Mouse (Mus musculus) forelimb bud, embryonic 11.5 days (tissue): ENCODE measurements around the gene Higd1b.

Experiments used
- DNase-seq: peaks from one replicate; pipeline ENCODE4 v3.0.0-alpha.2; 2012; ENCODE audit warnings: low read depth, low spot score

Higd1b gene

DNA sequence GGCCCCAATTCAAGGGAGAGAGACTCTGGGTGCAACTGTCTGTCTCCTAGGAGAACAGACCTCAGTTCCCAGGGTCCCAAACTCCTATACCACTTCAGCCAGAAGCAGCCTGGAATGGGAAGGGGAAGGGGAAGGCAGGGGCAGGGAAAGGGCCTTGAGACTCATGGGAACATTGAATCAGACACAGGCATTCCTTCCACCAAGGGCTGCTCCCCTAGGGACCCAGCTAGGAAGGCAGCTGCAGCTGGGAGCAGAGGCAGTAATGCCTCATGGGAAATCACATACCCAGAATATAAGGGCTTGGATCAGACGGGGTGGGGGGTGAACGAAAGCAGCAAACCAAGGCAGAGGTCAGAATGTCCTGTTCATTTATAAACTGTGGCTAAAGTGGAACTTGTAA, 2.5 kb downstream of the Higd1b start:
- DNase-seq, result no peak

DNA sequence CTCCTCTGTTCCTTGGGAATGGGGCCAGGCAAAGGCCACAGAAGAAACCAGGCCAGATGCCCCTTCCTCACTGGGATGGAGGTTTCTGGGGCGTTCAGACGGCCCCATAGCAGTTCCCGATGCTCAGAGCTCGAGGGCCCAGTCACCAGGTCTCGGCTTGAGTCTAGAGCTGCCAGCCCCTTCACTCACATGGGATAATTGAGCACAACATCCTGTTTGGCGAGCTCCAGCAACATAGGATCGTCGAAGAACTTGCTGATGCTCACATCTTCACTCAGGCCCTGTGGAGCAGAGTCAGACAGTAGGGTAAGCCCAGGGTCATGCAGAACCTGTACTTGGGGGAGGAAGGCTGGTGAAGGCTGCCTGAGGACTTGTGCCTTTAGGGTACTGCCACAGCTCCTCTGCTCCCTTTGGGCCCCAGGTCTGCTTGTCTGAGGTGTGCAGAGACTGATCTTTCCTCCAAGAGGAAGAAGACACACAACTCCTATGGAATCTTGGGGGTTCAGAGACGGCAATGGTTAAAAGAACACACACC, 3.0 kb downstream of the Higd1b start:
- no peak for DNase-seq

DNA sequence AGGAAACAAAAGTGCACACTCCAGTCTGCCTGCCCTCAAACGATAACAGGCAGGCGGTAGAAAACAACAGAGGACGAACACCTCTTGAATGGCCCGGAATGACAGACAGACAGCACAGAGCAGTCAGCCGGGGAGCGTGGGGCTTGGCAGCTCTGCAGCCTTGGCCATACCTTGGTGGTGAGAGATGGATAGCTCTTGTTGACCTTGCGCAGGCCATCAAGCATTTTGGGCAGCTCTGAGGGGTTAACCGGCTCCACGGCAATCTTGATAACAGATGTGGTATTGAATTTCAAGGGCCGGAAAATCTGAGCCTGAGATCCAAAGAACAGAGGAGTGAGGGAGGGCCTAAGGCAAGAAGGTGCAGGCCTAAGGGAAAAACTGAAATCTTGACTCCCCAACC, 10.3 kb downstream of the Higd1b start:
- DNase-seq, result no peak

DNA sequence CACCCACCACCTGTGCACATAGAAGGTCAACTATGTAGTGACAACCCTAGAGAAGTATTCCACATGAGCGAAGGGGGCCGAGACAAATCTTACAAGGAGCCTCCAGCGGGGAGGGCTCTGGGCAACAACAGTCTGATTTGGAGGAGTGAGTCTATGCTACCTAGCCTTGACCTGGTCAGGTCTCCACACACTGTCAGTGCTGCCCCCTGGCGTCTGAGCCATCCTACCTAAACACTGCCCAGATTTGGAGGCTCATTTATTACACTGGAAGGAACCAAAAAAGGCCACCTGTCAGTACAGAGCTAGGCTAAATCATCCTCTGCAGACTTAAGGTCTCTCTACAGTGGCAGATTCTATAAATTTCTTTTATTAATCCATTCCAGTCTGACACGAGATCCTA, 16.2 kb downstream of the Higd1b start:
- DNase-seq, result peak; percentile 55

DNA sequence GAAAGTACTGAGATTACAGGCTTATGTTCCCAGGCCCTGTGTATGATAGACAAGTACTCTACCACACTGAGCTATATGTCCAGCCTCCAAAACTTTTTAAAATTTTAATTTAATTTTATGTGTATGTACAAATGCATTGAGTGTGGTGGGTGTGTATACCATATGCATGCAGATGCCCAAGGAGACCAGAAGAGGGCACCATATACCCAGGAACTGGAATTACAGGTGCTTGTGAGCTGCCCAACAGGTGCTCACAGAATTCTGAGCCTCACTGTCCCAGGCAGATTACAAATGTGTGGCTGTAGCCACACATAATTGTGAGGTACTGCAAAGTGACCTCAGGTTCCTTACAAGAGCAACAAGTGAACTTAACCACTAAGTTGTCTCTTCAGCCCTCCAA, 18.1 kb downstream of the Higd1b start:
- DNase-seq, result no peak

DNA sequence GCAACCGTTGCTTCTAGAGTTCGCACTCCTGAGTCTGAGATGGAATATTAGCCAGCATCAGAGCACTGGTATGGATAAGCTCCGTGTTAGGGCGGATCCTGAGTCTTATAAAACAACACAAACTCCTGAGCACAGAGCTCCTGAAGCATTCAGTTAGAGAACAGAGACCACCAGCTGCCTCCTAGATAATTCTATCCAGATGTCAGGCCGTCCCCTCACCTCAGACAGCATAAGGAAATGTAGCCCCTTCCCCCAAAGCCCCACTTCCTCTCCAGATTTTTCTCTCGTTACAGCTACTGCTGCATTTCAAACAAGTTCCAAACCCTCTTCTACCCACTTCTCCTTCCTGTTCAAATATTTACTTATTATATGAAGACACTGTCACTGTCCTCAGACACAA, 20.3 kb downstream of the Higd1b start:
- peak; percentile 58 for DNase-seq

DNA sequence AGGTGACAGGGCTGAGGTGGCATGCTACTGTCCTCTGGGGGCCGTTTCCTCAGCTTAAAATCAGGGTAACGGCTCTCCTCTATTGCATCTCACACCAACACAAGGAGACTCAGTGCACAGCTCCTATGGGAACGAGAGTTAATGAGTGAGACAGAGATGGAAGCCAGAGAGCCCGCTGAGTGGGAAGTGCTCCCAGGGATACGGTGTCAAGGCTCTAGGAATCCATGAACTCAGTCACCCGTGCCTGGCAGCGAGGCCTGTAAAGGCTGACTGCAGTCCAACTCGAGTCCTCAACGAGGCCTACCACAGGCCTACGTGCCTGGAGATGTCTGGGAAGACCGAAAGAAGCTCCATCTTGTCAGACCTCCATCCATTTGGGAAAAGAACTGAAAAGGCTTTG, 23.3 kb downstream of the Higd1b start:
- no peak for DNase-seq

DNA sequence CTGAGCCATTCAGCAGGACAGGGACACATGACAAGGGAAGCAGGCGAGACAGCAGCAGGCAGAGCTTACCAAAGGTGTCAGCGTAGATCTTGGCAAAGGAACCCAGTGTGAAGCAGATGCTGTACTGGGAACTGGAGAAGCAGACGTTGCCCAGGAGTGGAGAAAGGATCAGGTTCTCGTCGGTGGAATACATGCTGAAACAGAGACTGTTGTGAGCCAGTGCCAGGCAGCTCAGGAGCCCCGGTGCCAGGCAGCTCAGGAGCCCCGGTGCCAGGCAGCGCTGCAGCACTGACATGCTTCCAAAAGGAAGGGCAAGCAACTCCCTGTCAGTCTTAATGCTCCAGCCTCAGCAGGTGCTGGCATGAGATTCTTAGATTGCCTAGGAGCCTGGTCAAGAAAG, 24.3 kb downstream of the Higd1b start:
- no peak for DNase-seq

DNA sequence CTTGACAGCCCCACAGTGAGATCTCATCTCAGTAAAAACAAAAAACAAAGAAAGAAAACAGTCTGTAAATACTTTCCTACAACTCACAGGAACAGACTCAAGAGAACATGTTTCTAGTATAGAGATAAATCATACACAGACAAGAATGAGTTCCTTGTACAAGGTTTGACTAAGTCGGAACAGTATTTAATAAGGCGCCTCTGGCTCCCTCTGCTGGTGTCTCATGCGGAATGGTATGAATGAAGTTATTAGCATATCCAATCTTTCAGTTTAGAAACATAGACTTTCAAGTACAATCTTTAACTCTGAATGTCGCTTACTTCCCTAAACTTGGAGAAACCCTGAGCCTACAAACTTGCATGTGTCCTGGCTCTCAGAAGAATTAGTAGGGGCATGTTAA, 28.6 kb downstream of the Higd1b start:
- peak; percentile 73 for DNase-seq

DNA sequence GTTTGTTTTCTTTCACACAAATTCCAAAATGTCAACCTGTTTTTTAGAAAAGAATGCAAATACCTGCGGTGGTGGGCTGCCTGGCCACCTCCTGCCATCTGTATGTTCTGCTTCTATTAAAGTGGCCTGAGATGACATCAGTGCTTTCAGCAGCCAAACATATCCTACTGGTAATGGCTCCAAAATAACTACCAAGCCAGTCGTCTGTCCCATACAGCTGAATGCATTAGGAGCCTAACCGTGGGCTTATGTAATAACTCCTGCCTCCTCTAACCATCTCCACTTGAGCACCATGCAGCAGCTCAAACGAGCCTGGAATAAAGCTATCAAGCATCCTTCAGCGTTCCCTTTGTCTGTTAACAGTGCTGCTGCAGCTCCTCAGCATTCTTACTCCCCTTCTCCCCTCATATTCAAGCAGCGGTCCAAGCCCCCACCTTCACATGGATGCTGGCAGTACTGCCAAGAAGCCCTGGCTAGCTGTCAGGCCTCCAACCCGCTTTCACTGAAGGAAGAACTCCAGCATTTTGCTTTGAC, 39.2 kb downstream of the Higd1b start:
- DNase-seq, result no peak

DNA sequence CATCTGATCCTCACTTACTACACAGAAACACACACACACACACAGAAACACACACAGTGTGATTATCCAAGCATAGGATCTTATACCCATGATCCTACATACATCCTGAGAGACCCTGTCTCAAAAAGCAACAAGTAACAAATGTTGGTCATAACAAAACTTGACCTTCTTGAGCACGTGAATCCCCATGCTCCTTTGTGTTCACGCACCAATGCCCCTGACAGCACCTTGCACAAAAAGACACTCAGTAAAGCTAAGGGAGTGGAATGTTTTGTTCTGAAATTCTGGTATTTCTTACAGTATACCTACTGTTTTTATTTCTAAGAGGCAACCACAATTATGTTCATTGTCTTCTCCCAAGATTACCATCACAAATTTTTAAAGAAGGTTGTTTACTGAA, 43.9 kb downstream of the Higd1b start:
- no peak for DNase-seq

DNA sequence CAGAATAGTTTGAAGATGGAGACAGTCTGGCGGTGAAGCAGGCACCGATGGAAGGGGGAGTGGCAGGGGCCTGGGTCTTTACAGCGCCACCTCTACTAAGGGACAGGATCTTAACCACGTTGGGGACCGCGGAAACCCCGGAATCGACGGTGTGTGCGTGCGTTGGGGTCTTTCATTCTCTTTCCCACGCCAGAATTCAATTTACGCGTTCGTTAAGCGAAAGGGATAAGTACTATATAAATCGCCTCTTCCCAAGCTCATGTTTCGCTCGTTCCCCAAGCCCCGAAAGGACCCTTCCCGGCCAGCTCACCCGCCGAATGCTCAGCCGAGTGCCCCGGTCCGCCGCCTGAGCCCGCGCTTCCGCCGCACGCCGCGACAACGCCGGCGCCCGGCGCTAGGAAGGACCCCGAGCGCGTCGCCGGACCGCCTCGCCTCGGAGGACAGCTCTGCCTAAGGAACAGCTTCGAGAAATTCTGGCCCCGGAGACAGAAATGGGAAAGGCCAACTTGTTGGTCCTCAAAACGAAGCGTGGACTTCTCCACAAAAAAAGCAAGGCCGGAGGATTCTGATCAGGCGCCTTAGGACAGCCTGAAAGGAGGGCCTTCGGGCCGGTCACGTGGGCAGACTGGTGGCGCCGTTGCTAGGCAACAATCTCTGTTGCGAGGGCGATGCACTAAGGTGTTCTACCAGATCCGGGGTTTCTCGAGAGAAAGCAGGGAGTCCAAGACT, 45.1 kb downstream of the Higd1b start, which contains the start of the genes Eftud2 and Ccdc103:
Gene Eftud2 (minus strand): TSS at position 401 of the 729 bp plus-strand sequence.
Gene Ccdc103 (plus strand): TSS at position 620 of the 729 bp plus-strand sequence.
- peak; percentile 91 for DNase-seq

DNA sequence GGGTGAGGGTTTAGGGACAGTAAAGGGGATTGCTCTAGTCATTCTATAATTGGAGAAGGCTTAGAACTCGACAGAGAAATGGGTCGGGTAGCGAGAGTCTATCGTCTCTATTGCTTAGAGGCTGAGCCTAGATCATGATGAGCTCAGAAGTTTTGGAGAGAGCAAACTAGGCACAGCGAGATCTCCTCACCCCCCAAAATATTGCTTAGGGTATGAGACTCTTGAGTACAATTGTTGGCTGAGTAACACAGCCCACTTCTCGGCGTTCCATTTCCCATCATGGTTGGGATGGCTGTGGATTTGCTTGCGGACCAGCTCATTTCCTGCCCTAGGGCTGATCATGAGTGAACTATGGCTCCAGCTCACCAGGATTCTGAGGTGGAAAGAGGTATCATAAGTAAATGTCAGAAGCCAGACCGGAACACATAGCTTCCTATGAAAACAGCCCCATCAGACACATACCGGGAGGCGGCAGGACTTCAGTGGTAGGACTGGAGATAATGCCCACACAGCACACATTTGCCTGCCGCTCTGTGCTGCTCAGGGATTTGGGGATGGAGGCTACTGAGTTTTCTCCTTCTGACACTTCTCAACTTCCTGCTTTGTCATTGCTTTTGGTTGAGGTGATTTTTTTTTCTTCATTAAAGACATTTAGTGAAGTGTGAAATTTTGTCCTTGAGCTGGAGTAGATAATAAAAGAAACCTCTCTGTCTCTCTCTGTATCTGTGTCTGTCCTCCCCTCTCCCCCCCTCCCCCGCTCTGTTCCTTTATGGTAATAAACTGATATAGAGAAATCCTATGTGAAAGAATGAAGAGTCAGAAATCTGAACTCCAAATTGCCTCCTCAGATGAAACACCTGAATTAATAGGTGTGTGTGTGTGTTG, 45.9 kb downstream of the Higd1b start:
- no peak for DNase-seq

DNA sequence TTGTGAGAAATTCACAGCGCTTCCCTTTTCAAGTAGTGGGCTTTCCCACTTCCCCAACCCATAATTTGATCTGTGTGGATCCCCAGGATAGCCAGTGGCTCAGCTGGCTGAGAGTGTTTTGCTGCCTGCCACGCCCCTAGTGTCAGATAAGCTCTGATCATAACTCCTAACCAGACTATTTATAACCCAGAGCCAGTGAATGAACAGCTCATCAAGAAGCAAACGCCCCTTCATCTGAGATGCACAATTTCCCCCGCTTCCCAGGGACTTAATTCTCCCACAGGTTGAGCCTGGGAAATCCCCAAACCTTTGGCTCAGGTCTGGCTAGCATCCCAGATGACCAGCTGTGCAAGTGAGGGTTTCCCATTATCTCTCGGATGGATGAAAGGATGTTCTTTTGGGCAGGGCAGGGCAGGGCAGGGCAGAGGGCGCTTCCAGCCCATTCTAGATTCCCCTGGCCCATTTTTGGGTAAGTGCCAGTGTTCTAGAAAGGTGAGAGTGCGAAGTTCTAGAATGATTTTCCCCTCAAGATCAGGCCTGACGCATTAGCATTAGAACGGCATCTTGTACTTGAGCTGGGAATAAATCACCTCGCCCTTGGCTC, 49.1 kb downstream of the Higd1b start, which contains the start of gene Fam187a:
Gene Fam187a (plus strand): TSS at position 554 of the 604 bp plus-strand sequence.
- no peak for DNase-seq

DNA sequence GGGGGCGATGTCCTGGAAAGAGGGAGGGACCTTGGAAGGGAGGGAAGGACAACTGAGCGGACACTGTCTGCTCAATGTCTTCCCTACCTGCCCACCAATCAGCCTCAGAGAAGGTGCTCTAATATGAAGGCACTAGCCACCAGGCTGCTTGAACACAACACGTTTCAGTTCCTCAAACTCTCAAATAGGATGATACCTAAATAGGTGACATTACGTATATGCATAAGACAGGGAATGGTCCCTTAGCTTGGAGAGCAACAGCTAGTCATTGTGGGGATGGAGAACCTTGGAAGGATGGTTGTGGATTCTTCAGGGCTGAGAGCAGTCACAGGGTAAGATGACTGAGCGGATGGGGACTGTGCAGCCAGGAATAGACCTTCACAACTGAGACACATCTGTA, 51.8 kb downstream of the Higd1b start:
- no peak for DNase-seq
